Mouse (Mus musculus): ENCODE results near the gene Tmem131l.
"Not testable (repeated sequence)": the region's sequence is repeated elsewhere in the genome, so short reads cannot be mapped to it uniquely, and the experiment has no call there.

The Tmem131l gene

DNA sequence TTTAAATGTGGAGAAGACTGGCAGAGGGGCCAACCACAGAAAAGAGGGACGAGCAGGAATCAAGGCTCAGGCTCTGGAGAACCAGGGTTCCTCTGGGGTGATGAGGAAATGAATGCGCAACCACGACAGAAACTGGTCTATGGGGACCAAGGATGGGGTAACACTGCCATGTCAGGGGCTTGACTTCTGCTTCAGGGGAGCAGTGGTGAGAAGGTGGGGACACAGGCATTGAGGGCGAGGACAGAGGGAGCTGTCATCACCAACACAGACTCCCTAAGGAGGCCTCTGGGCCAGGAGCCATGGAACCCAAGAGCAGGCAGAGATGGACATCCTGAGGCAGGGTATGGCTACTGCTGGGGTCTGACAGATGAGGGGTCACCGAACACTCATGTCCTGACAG is 137.0 kb downstream of the Tmem131l start:
- DNase-seq = no peak

DNA sequence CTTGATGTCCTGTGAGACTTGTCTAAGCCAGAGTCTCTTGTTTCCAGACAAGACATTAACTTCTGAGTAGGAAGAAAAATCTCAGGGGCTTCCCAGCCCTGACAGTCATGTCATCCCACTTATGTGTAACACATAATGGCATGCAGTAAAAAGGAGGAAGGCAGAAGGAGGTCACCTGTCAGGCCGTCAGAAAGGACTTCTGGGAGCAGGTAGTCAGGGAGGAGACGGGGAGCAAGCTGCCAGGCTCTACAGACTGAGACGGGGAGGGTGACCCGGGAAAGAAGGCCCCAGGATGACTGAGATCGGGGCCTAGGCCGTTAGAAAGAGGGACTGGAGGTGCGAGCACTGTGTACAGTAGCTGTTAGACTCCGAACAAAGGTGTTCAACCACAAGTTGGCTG is 137.5 kb downstream of the Tmem131l start:
- DNase-seq = no peak

DNA sequence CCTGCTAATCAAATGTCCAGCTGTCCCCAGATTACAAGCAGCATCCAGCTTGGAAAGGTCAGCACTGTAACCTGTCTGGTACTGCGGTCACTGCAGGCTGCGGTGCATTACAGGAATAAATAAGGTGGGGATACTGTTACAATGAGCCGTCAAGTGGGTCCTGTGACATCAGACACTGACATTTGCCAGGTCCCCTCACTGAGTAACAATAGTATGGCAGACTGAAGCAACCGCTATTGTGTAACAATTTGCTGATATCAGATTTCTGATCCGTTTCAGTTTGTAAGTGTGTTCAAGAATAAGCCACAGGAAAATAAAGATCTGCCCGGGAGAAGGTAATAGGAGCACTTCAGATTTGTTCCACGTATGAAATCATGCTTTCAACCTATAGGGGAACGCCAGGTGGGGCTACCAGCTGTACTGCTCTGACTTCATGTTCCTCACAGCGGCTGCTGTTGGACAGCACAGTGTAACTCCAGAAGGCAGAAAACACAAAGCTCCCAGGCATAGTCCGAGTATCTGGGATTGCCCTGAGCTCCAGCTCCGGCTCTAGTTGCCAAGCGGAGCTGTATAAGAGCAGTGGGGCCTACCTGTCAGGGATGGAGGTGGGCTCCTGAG is 139.1 kb downstream of the Tmem131l start:
- no peak for DNase-seq

DNA sequence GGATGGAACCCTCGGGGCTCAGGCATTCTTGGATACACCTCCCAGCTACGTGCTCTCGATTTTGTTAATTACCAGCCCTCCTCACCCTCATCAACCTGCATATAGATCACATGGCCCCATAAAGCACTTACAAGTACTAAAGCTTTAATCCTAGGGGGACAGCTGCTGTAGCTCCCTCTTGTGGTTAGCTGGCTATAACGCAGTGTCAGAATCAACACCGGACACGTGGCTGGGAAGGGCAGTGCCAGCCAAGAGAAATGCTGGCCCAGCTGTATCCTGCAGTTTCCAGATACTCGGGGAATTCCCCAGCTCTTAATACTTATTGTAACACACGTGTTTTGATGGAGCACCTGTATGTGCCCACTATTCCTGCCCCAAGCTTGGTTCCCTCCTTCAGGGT is 140.4 kb downstream of the Tmem131l start:
- peak; percentile 22 for DNase-seq

DNA sequence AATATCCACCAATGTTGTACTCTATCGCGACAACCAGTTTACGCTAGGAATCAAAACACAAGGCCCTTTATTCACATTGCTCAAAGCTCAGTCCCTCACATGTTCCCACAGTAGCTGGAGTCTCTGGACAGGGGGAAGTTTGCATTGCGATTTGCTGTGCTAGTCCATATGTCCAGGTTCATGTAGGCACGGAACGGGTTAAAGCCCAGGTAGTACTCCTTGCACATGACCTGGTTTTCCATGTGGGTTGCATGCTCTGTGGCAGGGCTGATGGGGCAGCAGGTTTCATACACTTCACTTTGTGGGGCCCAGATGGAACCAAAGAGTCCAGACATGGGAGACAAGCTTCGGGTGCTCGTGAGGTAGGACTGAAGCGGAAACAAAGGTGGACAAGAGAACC is 141.7 kb downstream of the Tmem131l start:
- DNase-seq = no peak

DNA sequence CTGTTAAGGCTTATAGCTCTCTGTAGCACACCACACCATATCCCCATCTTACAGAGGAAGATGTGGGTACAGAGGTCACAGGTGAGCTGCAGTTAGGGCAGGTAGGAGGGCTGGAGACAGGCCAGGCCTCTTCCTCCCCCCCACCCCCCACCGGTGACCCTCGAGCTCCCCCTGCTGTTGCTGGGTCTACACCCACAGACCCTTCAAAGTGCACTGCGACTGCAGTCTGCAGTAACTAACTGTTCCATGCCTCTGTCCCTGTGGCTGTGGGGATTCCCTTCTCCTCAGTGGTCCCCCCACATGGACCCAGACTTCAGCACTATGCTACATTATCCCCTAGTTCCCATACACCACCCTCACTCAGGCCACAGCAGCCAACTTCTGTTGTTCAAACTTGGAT is 144.2 kb downstream of the Tmem131l start:
- DNase-seq = no peak

DNA sequence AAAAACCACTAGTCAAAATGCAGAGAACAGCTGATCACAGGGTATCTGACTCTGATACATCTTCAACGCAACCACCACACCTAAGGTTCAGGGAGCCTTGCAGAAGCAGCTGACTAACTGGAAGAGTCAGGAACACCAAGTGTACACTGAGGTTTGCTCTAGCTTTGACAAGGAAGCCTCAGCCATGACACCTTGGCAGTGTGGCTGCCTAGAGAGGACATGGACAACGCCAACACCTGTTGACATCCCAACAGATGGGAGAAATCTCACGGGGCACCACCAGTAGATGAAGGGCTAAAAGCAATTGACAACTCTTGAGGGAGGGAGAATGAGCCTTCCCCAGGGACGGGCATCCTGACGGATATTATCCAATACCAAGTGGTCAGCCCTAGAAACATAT is 144.9 kb downstream of the Tmem131l start:
- no peak for DNase-seq

DNA sequence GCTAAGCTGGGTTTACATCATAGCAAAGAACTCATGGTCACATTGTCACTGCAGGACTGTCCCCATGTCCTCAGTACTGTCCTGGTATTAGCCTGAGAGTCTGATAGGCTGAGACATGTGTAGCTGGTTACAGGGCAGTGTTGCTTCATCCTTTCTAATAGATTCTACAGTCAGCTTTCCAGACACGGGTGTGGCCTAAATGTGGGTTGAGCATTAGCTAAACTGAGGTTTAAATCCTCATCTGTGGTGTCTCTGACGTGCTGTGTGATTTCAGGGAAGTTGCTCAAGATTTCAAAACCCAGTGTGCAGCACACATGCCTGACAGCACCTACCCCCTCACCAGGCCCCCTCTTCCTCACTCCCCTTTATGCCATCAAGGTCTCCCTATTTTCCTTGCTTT is 154.8 kb downstream of the Tmem131l start:
- no peak for DNase-seq

DNA sequence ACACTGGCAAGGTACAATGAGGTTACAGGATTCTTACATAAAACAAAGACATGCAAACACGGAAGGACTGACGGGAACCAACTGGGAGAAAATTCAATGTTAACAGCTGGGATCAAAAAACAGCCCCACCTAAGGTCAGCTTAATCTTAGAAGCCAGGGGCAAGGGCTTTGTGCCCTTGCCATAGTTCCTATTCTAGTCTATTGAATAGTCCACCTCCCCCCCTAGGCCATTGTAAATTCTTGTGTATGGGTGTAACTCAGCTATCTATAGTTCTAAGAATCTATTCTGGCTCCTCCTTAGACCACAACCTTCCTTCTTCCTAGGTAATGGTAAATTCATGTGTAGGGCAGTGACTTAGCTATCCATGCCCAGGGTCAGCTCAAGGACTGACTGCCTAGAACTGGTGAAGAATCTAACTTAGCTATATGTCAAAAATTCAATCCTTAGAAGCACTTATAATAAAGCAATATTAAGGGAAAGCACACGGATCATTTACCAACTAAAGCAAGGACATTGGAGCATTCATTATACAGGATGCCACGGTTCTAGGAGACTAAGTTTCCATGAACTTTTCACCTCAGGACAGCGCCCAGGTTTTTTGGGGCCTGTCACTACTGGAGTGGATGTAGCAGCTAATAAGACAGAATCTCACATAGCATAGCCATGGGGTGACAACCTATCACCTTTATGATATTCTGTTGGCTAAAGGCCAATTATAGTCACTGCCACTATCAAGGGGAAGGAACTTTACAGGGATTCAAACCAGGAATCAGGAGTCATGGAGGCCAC is 160.5 kb downstream of the Tmem131l start:
- DNase-seq = not testable (repeated sequence)

DNA sequence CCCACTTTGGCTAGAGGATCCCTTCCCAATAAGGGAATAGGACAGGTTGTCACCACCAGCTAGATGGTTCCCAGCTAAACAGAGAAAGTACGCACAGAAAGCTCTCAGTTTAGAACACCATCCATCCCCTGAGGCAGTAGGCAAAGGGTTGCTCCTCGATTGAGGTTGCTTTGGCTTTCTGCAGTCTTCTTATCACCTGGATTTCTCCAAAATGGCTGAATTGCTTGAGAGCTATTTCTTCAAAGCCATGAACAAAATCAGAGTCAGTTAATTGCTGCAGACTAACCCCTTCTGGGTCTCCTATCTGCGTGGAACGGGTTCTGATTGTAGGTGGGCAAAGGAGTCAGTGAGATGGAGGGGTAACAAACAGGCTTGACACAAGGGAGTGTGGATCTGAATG is 161.2 kb downstream of the Tmem131l start:
- no peak for DNase-seq

DNA sequence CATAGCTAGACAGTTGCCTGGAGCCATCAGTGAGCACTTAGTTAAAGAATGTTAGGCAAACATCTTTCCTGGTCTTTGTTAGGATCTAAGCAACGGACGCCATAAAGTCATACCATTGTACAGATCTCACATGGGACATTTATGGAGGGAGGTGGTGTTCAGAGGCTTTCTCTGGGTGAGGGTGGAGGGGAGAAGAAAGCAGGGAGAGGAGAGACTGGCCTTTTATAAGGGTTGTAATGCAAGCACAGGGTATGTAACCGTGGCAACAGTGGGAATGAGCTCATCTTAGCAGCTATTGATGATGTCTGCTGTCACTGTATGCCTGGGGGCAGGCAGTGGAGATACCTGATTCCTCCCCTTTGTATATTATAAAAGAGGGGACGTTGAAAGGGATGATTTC is 163.7 kb downstream of the Tmem131l start:
- DNase-seq = no peak

DNA sequence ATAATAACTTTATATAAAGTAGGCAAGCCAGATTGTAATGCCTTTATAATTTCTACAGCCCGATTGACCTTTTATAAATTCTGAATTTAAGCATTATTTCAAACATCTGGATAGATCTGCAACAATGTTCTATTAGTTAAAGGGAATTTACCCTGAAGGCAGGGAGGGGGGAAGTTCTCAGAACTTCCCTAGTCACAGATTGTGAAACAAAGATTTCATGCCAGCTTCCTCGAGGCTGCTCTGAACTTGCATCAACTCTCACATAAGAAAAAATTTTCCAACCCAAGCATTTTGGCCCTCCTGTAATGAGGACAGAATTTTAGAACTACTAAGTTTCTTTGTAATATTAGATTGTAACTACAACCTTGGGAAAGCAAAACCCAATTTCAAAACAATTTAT is 164.9 kb downstream of the Tmem131l start:
- DNase-seq = not testable (repeated sequence)

DNA sequence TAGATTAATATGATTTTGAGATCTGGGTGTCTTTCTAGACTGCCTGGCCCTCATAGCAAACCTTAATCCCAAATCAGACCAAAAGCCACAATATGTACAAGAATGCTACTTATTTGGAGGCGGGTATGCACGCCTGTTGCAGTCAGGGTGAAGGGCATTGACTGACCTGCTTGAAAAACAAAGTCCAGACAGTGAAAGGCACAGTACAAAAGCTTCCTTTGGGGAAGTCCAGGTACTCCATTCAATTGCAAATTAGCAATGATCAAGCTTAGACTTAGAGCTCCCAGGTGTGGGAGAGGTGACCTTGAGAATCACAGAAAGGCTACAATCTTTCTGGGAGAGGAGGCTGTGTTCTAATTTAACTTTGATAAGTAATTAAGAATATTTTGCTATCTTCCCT is 167.1 kb downstream of the Tmem131l start:
- DNase-seq = not testable (repeated sequence)

DNA sequence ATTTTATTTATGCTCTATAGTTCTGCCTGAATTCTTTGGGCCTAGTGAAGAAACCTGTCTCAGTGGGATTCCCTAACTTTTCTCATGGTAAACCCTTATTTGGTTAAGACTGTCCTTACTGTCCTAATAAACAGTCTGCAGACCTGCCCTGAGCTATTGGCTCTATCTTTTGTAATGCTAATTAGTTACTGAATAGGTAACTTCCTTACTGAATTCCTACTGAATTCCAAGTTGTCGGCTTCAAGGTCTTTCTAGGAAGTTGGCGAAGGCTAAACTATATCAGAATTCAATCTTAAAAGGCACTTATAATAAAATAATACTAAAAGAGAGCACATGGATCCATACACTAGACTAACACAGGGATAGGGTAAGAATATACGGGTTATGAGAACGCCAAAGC is 168.0 kb downstream of the Tmem131l start:
- not testable (repeated sequence) for DNase-seq

DNA sequence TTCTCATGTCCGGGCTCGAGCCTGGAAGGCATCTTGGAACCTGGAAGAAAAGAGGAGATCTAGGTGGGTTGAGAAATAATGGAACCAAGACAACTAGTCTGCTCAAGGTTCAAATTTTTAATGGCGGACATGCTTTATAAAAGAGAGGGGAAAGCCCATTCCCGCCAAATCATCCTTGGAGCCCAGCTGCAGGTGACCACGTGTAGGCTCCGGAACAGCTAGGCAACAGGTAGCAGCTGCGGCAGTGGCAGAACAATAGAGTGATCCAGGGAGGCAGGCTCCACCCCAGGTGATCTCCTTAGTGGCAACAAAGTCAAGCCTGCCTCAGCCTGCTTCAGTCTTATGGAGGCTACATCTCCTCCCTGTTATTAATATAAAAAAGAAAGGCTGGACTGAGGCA is 168.4 kb downstream of the Tmem131l start:
- not testable (repeated sequence) for DNase-seq

DNA sequence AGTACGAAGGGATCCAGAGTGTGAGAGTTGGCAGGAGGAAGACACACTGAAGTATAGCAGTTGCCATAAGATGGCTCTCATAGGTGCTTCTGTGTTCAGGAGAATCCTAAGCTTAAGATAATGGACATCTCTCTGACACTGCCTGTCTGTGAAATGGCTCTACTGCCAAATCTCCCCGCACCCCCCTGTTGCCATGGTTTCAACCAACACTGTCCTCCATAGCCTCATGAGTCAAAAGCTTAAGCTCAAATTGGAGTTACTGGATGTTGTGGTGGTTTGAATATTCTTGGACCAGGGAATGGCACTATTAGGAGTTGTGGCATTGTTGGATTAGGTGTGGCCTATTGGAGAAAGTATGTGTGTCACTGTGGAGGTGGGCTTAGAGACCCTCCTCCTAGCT is 170.2 kb downstream of the Tmem131l start:
- DNase-seq = no peak

DNA sequence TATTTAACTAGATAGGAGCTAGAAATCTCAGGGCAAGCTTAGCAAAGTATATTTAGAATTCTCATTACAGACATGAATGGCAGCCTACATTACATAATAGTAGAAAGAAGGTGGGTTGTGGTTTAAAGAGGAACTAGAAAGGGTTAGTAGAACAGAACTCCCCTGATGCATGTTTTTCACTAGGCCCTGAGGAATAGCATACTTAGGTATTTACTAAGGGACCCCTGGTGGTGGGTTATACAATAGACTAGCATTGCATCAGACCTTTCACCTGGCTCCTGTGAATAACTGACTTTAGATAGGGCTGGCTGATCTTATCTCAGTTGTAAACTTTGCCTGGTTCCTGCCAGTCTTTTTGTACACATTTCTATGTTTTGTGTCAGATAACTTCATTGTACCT is 172.9 kb downstream of the Tmem131l start:
- DNase-seq = not testable (repeated sequence)

DNA sequence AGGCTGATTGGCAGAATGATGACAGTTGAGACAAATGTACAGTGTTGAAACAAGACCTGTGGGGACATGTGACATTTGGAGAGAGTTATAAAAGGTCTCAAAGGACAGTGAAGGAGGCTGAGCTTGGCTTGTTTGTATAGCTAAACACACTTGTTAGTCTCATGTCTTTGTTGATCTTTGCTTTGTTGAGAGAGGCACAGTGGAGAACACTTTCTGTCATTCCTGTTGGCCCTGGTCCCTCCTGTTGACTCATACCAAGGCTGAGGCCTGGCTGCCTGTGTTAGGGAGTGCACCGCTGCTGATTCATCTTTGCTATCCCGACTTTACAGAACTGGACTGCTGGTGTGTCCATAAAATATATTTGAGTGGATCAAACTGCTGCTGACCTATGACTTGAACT is 174.8 kb downstream of the Tmem131l start:
- DNase-seq = no peak

DNA sequence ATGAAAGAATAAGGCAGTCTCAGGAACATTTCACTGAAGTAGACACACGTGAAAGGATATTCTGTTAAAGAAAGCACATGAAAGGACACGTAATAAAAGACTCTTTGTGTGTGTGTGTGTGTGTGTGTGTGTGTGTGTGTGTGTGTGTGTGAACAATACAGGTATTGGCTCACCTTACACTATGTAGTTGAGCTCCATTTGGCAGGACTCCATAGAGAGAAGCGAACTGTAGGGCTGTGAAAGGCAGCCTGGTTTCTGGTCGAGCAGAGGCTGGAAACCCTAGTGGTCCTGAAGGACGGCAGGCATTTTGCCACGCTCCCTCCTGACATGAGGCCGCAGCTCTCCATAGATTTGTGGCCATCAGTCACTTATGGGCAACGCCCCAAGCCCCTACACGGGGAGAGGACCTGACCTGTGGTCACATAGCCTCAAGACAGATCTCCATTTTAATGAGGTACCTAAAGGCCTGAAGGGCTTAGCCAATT is 175.9 kb downstream of the Tmem131l start:
- DNase-seq = no peak

DNA sequence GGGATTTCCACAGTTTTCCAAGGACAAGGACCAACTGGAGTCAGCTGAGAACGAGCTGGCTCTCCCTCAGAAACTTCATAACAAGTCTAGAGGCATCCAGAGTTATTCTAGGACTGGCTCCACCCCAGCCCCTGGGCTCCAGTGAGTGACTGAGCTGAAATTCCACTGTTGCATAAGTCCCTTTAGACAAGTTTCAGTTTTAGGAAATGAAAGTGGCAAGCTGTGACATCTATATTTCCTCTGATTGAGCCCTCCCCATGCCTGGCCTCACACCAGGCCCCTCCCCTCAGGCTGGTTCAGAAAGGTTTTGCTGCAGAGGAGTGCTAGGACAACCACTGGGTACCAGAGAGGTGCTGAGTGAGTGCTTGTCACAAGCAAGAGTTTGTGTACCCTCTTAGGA is 177.0 kb downstream of the Tmem131l start:
- DNase-seq = peak; percentile 20

DNA sequence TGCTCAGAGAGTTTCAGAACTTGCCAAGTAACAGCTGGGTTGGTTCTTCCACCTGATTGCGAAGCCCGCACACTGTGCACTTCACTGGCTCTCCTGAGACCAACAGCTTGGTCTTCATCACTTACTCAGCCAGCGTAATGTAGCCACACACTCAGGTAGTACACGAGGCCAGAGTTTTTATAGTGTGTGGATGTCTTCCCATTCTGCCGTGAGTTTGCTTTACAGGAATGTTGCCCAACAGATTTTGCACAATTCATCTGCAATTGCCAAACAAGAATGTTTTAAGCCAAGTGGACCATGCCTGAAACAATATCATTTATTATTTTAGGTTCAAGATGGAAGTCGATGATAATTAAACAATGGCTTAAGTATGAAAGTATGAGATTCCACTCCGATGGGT is 180.4 kb downstream of the Tmem131l start:
- no peak for DNase-seq

DNA sequence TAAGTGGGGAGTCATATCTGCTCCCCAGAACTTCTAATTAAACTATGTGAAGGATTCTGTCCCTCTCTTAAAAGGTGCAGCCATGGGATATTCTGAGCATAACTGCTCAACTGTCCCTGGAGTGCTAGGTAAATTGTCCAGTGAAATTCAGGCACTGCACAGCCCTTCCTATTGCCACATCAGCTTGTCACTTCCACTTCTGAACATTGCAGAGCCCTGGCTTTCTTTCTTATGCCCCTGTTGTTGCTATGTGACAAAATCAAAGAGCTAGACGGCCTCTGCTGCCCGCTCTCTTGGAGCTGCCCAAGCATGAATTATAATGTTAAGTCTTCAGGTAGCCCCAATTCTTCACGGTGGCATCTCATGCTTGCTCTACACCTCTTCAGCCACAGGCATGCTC is 180.9 kb downstream of the Tmem131l start:
- no peak for DNase-seq

DNA sequence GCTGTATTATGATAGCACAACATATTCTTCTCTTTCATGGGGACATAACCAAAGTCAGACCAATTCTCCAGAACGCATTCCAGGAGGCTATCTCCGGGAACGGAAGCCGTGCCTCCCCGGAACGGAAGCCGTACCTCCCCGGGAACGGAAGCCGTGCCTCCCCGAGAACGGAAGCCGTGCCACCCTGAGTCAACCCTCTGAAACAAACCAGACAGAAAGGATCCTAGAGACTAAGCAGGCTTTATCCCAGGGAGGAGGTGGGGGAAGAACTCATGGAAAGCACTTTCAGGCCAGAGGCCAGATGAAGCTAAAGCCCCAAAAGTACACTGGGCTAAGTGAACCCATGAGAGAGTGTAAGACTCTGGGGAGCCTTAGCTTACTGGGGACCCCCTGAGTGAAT is 182.4 kb downstream of the Tmem131l start:
- DNase-seq = no peak

DNA sequence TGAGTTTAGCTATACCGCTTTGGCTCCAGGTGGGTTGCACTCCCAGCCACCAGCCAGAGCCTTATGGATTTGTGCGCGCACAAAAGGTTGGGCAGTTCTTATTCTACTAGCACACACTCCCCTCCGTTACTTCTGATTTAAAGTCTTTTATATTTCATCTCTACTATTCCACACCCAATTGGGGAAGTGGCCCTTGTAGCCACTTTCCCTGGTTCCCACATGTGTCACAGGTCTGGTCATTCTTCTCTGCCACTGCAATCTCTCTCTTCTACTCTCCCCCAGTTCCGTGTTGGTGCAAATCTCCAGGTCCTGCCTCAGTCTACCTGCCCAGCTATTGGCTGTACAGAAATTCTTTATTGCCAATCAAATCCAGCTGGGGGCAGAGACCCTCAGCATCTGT is 184.3 kb downstream of the Tmem131l start:
- no peak for DNase-seq

DNA sequence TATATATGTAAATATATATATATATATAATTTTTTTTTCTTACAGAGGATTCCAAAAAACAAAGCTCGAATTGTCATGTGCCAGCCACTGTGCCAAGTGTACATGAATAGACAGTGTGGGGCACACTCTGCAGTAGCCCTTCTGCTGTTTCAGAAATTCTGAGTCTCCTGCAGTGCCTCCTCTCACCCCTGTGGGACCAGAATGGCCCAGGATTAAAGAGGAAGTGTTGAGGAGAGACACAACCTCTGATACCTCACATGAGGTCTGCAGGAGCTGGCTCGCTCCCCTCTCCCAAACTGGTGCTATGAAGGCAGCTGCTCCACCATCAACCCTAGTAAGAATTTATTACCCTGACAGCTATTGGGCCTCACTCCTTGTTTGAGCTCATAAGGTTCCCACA is 190.6 kb downstream of the Tmem131l start:
- no peak for DNase-seq
